13 mouse cellular contexts compared by ENCODE assay signal in genomic region chr11:32640617-32641016, GRCm38 (mm10). TPM values are rescaled to one million over a fixed set of nuclear protein-coding genes. Genes with fewer than 3 reads are reported as not detected.
DNase-seq lines count a peak whose midpoint lies in the region; ATAC-seq and TF ChIP-seq lines count a peak whose summit lies in the region.
"Had no signal": no experiment of that assay in that cellular context is flagged by ENCODE, and none has a peak within 500 bp of the region (broad histone marks: within the 10 kb centered on the region; RNA-seq: fewer than 3 reads in every experiment).

No protein-coding gene starts in this region.

- DNase-seq in layer of hippocampus, adult 2 months (ENCODE audit: low spot score in 2 of 2) = no peak
- DNase-seq in layer of hippocampus, postnatal 25 days (ENCODE audit: extremely low spot score in 1 of 2, low spot score in 1 of 2) = no peak
- DNase-seq: heart, postnatal 4 days; kidney, adult 11 months had no signal

- no peak for ATAC-seq in erythroblast, adult 5-6 weeks (replicated peaks; ENCODE audit: low FRiP score, poor library complexity, severe bottlenecking)
- ATAC-seq in granulocyte monocyte progenitor cell, adult 5-6 weeks (replicated peaks; ENCODE audit: poor library complexity, severe bottlenecking) = 0 out of 2 replicates have a peak, but pooled peaks have one; percentile 4
- peak; percentile 28 for ATAC-seq in megakaryocyte-erythroid progenitor cell, adult 5-6 weeks (replicated peaks; ENCODE audit: low FRiP score, low TSS enrichment, poor library complexity, severe bottlenecking)
- no peak for ATAC-seq in midbrain, embryonic 15.5 days (replicated peaks)
- ATAC-seq in erythroid progenitor cell, adult 5-6 weeks (replicated peaks; ENCODE audit: low FRiP score, poor library complexity, severe bottlenecking) = no peak
- ATAC-seq: forebrain, embryonic 14.5 days had no signal

- no peaks in the 10 kb centered on the region; the same call in 1 of the 2 replicates for H3K36me3 ChIP-seq in erythroblast, embryonic 14.5 days (ENCODE audit: control insufficient read depth)
- H3K36me3 ChIP-seq in midbrain, embryonic 15.5 days (replicated peaks) = no peaks in the 10 kb centered on the region

- no peaks in the 10 kb centered on the region for H3K27me3 ChIP-seq in erythroblast, embryonic 14.5 days (ENCODE audit: control insufficient read depth)
- no peaks in the 10 kb centered on the region for H3K27me3 ChIP-seq in midbrain, embryonic 15.5 days (replicated peaks)
- H3K27me3 ChIP-seq: megakaryocyte, embryonic 14.5 days had no signal

- no peak overlapping the region for H3K4me2 ChIP-seq in midbrain, embryonic 15.5 days

- 93% methylated on average over 4 of the region's 4 CpGs for WGBS in midbrain, embryonic 15.5 days

- H3K4me1 ChIP-seq in erythroblast, embryonic 14.5 days (ENCODE audit: control insufficient read depth) = peaks cover 48% of the 10 kb centered on the region
- H3K4me1 ChIP-seq in midbrain, embryonic 15.5 days = peaks cover 23% of the 10 kb centered on the region

- H3K9me3 ChIP-seq in erythroblast, embryonic 14.5 days (ENCODE audit: control insufficient read depth, low read length) = no peaks in the 10 kb centered on the region
- no peaks in the 10 kb centered on the region for H3K9me3 ChIP-seq in midbrain, embryonic 15.5 days
- H3K9me3 ChIP-seq: megakaryocyte, embryonic 14.5 days had no signal

- TF ChIP-seq CTCF in layer of hippocampus, adult 2 months (conservative IDR thresholded peaks at IDR 0.05) = no peak

- no peak overlapping the region for H3K27ac ChIP-seq in layer of hippocampus, adult 2 months
- H3K27ac ChIP-seq in midbrain, embryonic 15.5 days = no peak overlapping the region

- peak overlapping the region; percentile 95 for H3K4me3 ChIP-seq in erythroblast, embryonic 14.5 days (replicated peaks)
- peak overlapping the region; percentile 68; the same call in 1 of the 2 replicates for H3K4me3 ChIP-seq in layer of hippocampus, adult 2 months
- no peak overlapping the region for H3K4me3 ChIP-seq in midbrain, embryonic 15.5 days

- no peak overlapping the region for H3K9ac ChIP-seq in midbrain, embryonic 15.5 days
- H3K9ac ChIP-seq: lung, embryonic 14.5 days had no signal

RNA-seq across cellular contexts. Expression of gene Fbxw11, which starts 1.9 kb away (rescaled TPM):
- 0.28 and 0.35 TPM in 2 replicates for polyA plus RNA-seq in erythroblast, embryonic 14.5 days (2012)
- total RNA-seq in erythroblast, adult 5-6 weeks (2015; ENCODE audit: low replicate concordance) = 11.7 and 17.1 TPM in 2 replicates
- total RNA-seq in erythroblast, adult 5-6 weeks (2017; ENCODE audit: low replicate concordance) = 10.7 and 12.9 TPM in 2 replicates
- total RNA-seq in layer of hippocampus, adult 2 months (2021) = 100 to 1,000 TPM; 146 to 157 TPM
- total RNA-seq in layer of hippocampus, postnatal 25 days (2021) = 100 to 1,000 TPM; 139 to 150 TPM
- total RNA-seq in granulocyte monocyte progenitor cell, adult 5-6 weeks (2014; fragmentation: Nextera tagmentation) = 35.4 and 46.8 TPM in 2 replicates
- 60.4 and 62.0 TPM in 2 replicates for total RNA-seq in granulocyte monocyte progenitor cell, adult 5-6 weeks (2017)
- 30.9 and 40.5 TPM in 2 replicates for total RNA-seq in megakaryocyte-erythroid progenitor cell, adult 5-6 weeks (2014; fragmentation: Nextera tagmentation)
- total RNA-seq in megakaryocyte-erythroid progenitor cell, adult 5-6 weeks (2017) = 28.8 and 36.2 TPM in 2 replicates
- polyA plus RNA-seq in midbrain, embryonic 15.5 days (2015; fragmentation: Nextera tagmentation; extraction: Ambion mirVana) = 120 and 126 TPM in 2 replicates
- 8.4 and 16.6 TPM in 2 replicates for total RNA-seq in erythroid progenitor cell, adult 5-6 weeks (2015; ENCODE audit: low replicate concordance)
- total RNA-seq in erythroid progenitor cell, adult 5-6 weeks (2017; ENCODE audit: low replicate concordance) = 14.9 and 30.0 TPM in 2 replicates

Comparison
In these comparisons a context has a peak if more than half of its experiments do, and no peak if none do; other contexts are left out.
1. ATAC-seq: peak in granulocyte monocyte progenitor cell, adult 5-6 weeks (single experiment) and megakaryocyte-erythroid progenitor cell, adult 5-6 weeks (single experiment); none in erythroblast, adult 5-6 weeks (single experiment), midbrain, embryonic 15.5 days (single experiment) and erythroid progenitor cell, adult 5-6 weeks (single experiment).